Mouse (Mus musculus) embryonic facial prominence, embryonic 15.5 days (tissue): ENCODE measurements around the gene Abcc9. TPM values are rescaled to one million over a fixed set of nuclear protein-coding genes. Genes with fewer than 3 reads are reported as not detected.
"Not testable (repeated sequence)": the region's sequence is repeated elsewhere in the genome, so short reads cannot be mapped to it uniquely, and the experiment has no call there.

Experiments
- ATAC-seq: fragments of 200-750 bp; cut with Nextera tagmentation; 2 replicates; pipeline ENCODE4 v1.8.0; 2017; ENCODE audit warnings: low read depth, moderate TSS enrichment; ENCODE audit not compliant: insufficient number of reproducible peaks, low FRiP score, low TSS enrichment
- H3K27ac ChIP-seq: fragments of 300-500 bp; sonication (generic); replicated peaks from 2 replicates; pipeline ENCODE4 v1.5.1; 2015; ENCODE audit warnings: mild to moderate bottlenecking, inconsistent platforms
- H3K27me3 ChIP-seq: fragments of 300-500 bp; sonication (generic); 2 replicates; pipeline ENCODE4 v1.6.1; 2015; ENCODE audit warnings: inconsistent platforms
- H3K36me3 ChIP-seq: fragments of 300-500 bp; sonication (generic); 2 replicates; pipeline ENCODE4 v1.6.1; 2015; ENCODE audit warnings: mild to moderate bottlenecking, inconsistent platforms
- H3K4me1 ChIP-seq: fragments of 300-500 bp; sonication (generic); 2 replicates; pipeline ENCODE4 v1.6.1; 2015; ENCODE audit warnings: inconsistent platforms
- H3K4me2 ChIP-seq: fragments of 300-500 bp; sonication (generic); replicated peaks from 2 replicates; pipeline ENCODE4 v1.6.1; 2015; ENCODE audit warnings: mild to moderate bottlenecking, inconsistent platforms
- H3K4me3 ChIP-seq: fragments of 300-500 bp; sonication (generic); replicated peaks from 2 replicates; pipeline ENCODE4 v1.5.1; 2015; ENCODE audit warnings: mild to moderate bottlenecking, inconsistent platforms
- H3K9ac ChIP-seq: fragments of 300-500 bp; sonication (generic); 2 replicates; pipeline ENCODE4 v1.6.1; 2015; ENCODE audit warnings: inconsistent platforms
- H3K9me3 ChIP-seq: fragments of 300-500 bp; sonication (generic); replicated peaks from 2 replicates; pipeline ENCODE4 v1.6.1; 2016; ENCODE audit warnings: inconsistent platforms
- WGBS: fragments of 180-500 bp; shearing (Covaris S2); methylation state at CpG from one replicate; pipeline ENCODE4 v1.1.7; 2015; 5-methylcytosine and 5-hydroxymethylcytosine counted together
- polyA plus RNA-seq: library from polyadenylated mRNA; unstranded; fragments of >200 nt; fragmentation: Nextera tagmentation; extraction: Ambion mirVana; gene quantifications from 2 replicates; pipeline ENCODE4 v1.2.1, GENCODE M21; 2015

Abcc9 gene
- polyA plus RNA-seq, 1 experiment from 2014 or later: 4.9 TPM

GRCm38 (mm10) chr6:142701161-142701560, 954 bp downstream of the Abcc9 start:
- H3K27ac ChIP-seq: no peak overlapping the region
- H3K9ac ChIP-seq: no peak overlapping the region
- H3K9me3 ChIP-seq: no peaks in the 10 kb centered on the region
- peaks cover 9% of the 10 kb centered on the region for H3K4me1 ChIP-seq
- ATAC-seq: no peak
- H3K36me3 ChIP-seq: no peaks in the 10 kb centered on the region
- H3K4me3 ChIP-seq: no peak overlapping the region
- no peaks in the 10 kb centered on the region for H3K27me3 ChIP-seq
- H3K4me2 ChIP-seq: no peak overlapping the region; the same call in 1 of the 2 replicates
- WGBS: 67% methylated on average over 13 of the region's 13 CpGs

GRCm38 (mm10) chr6:142700753-142701152, 1.4 kb downstream of the Abcc9 start:
- peaks cover 9% of the 10 kb centered on the region for H3K4me1 ChIP-seq
- H3K27me3 ChIP-seq: no peaks in the 10 kb centered on the region
- H3K9me3 ChIP-seq: no peaks in the 10 kb centered on the region
- no peak for ATAC-seq
- no peak overlapping the region for H3K27ac ChIP-seq
- 60% methylated on average over 8 of the region's 8 CpGs for WGBS
- no peak overlapping the region for H3K4me2 ChIP-seq
- no peaks in the 10 kb centered on the region for H3K36me3 ChIP-seq
- H3K9ac ChIP-seq: no peak overlapping the region
- no peak overlapping the region for H3K4me3 ChIP-seq

GRCm38 (mm10) chr6:142692085-142692484, 10.0 kb downstream of the Abcc9 start:
- no peaks in the 10 kb centered on the region for H3K9me3 ChIP-seq
- no peak overlapping the region for H3K27ac ChIP-seq
- H3K36me3 ChIP-seq: no peaks in the 10 kb centered on the region
- no peaks in the 10 kb centered on the region for H3K4me1 ChIP-seq
- no peak for ATAC-seq
- H3K4me2 ChIP-seq: no peak overlapping the region
- 53% methylated on average over 5 of the region's 5 CpGs for WGBS
- H3K4me3 ChIP-seq: no peak overlapping the region
- no peaks in the 10 kb centered on the region for H3K27me3 ChIP-seq
- no peak overlapping the region for H3K9ac ChIP-seq

- H3K4me1 ChIP-seq: no peaks in the 10 kb centered on the region
- no peak overlapping the region for H3K27ac ChIP-seq
- ATAC-seq: no peak
- H3K4me2 ChIP-seq: no peak overlapping the region
- 66% methylated on average over 11 of the region's 11 CpGs for WGBS
- H3K4me3 ChIP-seq: no peak overlapping the region
- H3K9me3 ChIP-seq: no peaks in the 10 kb centered on the region
- no peak overlapping the region for H3K9ac ChIP-seq
- H3K27me3 ChIP-seq: no peaks in the 10 kb centered on the region
- H3K36me3 ChIP-seq: no peaks in the 10 kb centered on the region
Measured at GRCm38 (mm10) chr6:142689673-142690072, 12.4 kb downstream of the Abcc9 start.

- Histone ChIP-seq H3K4me3 (no peak overlapping the region), H3K27me3 (no peaks in the 10 kb centered on the region), H3K9ac (no peak overlapping the region), H3K4me1 (no peaks in the 10 kb centered on the region), H3K27ac (no peak overlapping the region), H3K4me2 (no peak overlapping the region), H3K9me3 (no peaks in the 10 kb centered on the region), H3K36me3 (no peaks in the 10 kb centered on the region)
- 75% methylated on average over 7 of the region's 7 CpGs for WGBS
- ATAC-seq: no peak
Measured at GRCm38 (mm10) chr6:142682985-142683691, 19.0 kb downstream of the Abcc9 start.

GRCm38 (mm10) chr6:142670021-142670420, 32.1 kb downstream of the Abcc9 start:
- H3K4me2 ChIP-seq: no peak overlapping the region
- WGBS: 91% methylated on average over 2 of the region's 2 CpGs
- H3K9ac ChIP-seq: no peak overlapping the region
- H3K4me1 ChIP-seq: no peaks in the 10 kb centered on the region
- H3K27me3 ChIP-seq: no peaks in the 10 kb centered on the region
- no peak overlapping the region for H3K4me3 ChIP-seq
- no peak overlapping the region for H3K27ac ChIP-seq
- no peaks in the 10 kb centered on the region for H3K36me3 ChIP-seq
- H3K9me3 ChIP-seq: no peaks in the 10 kb centered on the region
- ATAC-seq: no peak

- no peaks in the 10 kb centered on the region for H3K27me3 ChIP-seq
- H3K4me3 ChIP-seq: no peak overlapping the region
- no peaks in the 10 kb centered on the region for H3K9me3 ChIP-seq
- no peaks in the 10 kb centered on the region for H3K36me3 ChIP-seq
- H3K4me2 ChIP-seq: no peak overlapping the region
- H3K4me1 ChIP-seq: no peaks in the 10 kb centered on the region
- no peak for ATAC-seq
- 92% methylated on average over 6 of the region's 6 CpGs for WGBS
- no peak overlapping the region for H3K27ac ChIP-seq
- no peak overlapping the region for H3K9ac ChIP-seq
Measured at GRCm38 (mm10) chr6:142669343-142669742, 32.8 kb downstream of the Abcc9 start.

- Histone ChIP-seq H3K27ac (no peak overlapping the region), H3K4me3 (no peak overlapping the region), H3K36me3 (no peaks in the 10 kb centered on the region), H3K27me3 (no peaks in the 10 kb centered on the region), H3K4me1 (no peaks in the 10 kb centered on the region), H3K9me3 (no peaks in the 10 kb centered on the region), H3K9ac (no peak overlapping the region), H3K4me2 (no peak overlapping the region)
- ATAC-seq: no peak
- WGBS: 86% methylated on average over 6 of the region's 6 CpGs
Measured at GRCm38 (mm10) chr6:142668831-142669230, 33.3 kb downstream of the Abcc9 start.

- 46% methylated on average over 1 of the region's 1 CpGs for WGBS
- Histone ChIP-seq H3K36me3 (no peaks in the 10 kb centered on the region), H3K4me2 (no peak overlapping the region), H3K4me1 (no peaks in the 10 kb centered on the region), H3K9ac (no peak overlapping the region), H3K27ac (no peak overlapping the region), H3K9me3 (no peaks in the 10 kb centered on the region), H3K4me3 (no peak overlapping the region), H3K27me3 (no peaks in the 10 kb centered on the region)
- ATAC-seq: no peak
Measured at GRCm38 (mm10) chr6:142668419-142668766, 33.7 kb downstream of the Abcc9 start.

- Histone ChIP-seq H3K9me3 (no peaks in the 10 kb centered on the region), H3K9ac (no peak overlapping the region), H3K36me3 (no peaks in the 10 kb centered on the region), H3K4me2 (no peak overlapping the region), H3K4me1 (no peaks in the 10 kb centered on the region), H3K4me3 (no peak overlapping the region), H3K27me3 (no peaks in the 10 kb centered on the region), H3K27ac (no peak overlapping the region)
- WGBS: 81% methylated on average over 7 of the region's 7 CpGs
- no peak for ATAC-seq
Measured at GRCm38 (mm10) chr6:142667701-142668418, 34.3 kb downstream of the Abcc9 start.

- WGBS: 92% methylated on average over 3 of the region's 3 CpGs
- H3K4me3 ChIP-seq, ATAC-seq: not testable (repeated sequence)
Measured at GRCm38 (mm10) chr6:142662056-142662455, 40.1 kb downstream of the Abcc9 start.

GRCm38 (mm10) chr6:142659038-142659437, 43.1 kb downstream of the Abcc9 start:
- no peak overlapping the region for H3K4me2 ChIP-seq
- no peak for ATAC-seq
- no peaks in the 10 kb centered on the region for H3K9me3 ChIP-seq
- H3K36me3 ChIP-seq: no peaks in the 10 kb centered on the region
- H3K9ac ChIP-seq: no peak overlapping the region
- 61% methylated on average over 5 of the region's 5 CpGs for WGBS
- no peak overlapping the region for H3K27ac ChIP-seq
- no peaks in the 10 kb centered on the region for H3K27me3 ChIP-seq
- no peak overlapping the region for H3K4me3 ChIP-seq
- no peaks in the 10 kb centered on the region for H3K4me1 ChIP-seq

More at GRCm38 (mm10) chr6:142662056-142662455, 40.1 kb downstream of the Abcc9 start:
- H3K4me2 ChIP-seq, H3K27me3 ChIP-seq, H3K36me3 ChIP-seq, H3K9me3 ChIP-seq, H3K9ac ChIP-seq, H3K27ac ChIP-seq, H3K4me1 ChIP-seq: not testable (repeated sequence)
